Mouse (Mus musculus): ENCODE data around the gene Il34. TPM values are rescaled to one million over a fixed set of nuclear protein-coding genes. Genes with fewer than 3 reads are reported as not detected.

The Il34 gene
- polyA plus RNA-seq, 1 experiment from 2014 or later: 2.4 TPM

DNA sequence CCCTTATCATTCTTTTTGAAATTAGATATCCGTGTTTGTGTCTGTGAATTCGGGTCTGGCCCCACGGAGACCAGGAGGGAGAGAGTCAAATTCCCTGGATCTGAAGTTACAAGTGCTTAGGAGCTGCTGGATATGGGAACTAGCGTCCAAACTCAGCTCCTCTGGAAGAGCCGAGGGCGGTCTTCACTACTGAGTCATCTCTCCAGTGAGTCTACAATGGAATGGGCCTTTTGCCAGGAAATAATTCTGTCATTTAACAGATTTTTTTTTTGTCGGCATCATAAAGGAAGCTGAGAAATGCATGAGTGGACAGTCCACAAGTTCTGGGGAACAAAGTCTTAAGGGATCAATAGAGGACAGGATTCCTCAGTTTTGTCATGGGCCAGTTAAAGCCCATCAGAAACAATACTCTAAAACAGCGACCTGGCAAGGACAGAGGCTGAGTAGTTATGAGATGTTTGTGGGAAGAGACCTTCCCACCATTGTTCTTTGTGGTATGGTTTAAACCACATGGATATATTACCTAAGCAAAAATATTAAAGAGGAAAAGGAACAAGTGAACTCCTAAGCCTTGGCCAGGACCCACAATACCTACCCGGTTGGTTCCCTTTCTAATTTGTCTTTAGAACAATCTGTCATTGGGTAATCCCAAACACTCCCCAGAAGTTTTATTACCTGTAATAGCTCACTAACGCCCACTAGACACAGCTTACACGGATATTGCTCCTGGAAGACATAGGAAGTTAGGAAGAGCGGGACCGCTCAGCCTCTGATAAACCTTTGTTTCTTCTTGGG lies 25.6 kb downstream of the Il34 start:
- ATAC-seq (ENCODE audit: insufficient read depth) (no peak), DNase-seq (peak; percentile 49)
- no peak for TF ChIP-seq CTCF (IDR thresholded peaks at IDR 0.05; ENCODE audit: low read depth)
- Histone ChIP-seq H3K4me1 (ENCODE audit: insufficient read depth) (no peaks in the 10 kb centered on the region), H3K4me2 (no peak overlapping the region), H3K27me3 (ENCODE audit: insufficient read depth, low read length) (no peaks in the 10 kb centered on the region), H3K9ac (no peak overlapping the region), H3K36me3 (ENCODE audit: insufficient read depth) (no peaks in the 10 kb centered on the region), H3K4me3 (ENCODE audit: low read depth, low read length) (no peak overlapping the region), H3K9me3 (ENCODE audit: low read depth, low read length) (no peaks in the 10 kb centered on the region), H3K27ac (ENCODE audit: low read depth) (no peak overlapping the region)
- 69% methylated on average over 13 of the region's 13 CpGs for WGBS

DNA sequence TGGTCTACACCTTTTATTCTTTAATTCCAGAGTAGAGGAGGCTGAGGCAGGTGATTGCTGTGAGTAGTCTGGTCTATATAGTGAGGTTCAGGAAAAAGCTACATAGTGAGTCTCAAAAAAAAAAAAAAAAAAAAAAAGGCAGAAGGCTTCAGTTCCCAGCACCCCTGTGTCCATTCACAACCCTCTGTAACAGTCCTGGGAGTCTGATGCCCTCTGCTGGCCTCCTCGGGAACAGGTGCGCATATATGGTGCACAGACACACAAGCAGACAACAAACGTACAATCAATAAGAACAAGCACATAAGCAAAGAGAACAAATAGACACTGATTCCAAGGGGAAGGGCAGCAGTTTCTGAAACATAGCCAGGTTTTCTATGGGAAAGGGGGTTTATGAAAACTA lies 29.4 kb downstream of the Il34 start:
- Histone ChIP-seq H3K4me1 (ENCODE audit: insufficient read depth) (no peaks in the 10 kb centered on the region), H3K27ac (ENCODE audit: low read depth) (no peak overlapping the region), H3K36me3 (ENCODE audit: insufficient read depth) (no peaks in the 10 kb centered on the region), H3K4me3 (ENCODE audit: low read depth, low read length) (no peak overlapping the region), H3K9ac (no peak overlapping the region), H3K9me3 (ENCODE audit: low read depth, low read length) (no peaks in the 10 kb centered on the region), H3K27me3 (ENCODE audit: insufficient read depth, low read length) (no peaks in the 10 kb centered on the region), H3K4me2 (no peak overlapping the region)
- WGBS: 96% methylated on average over 3 of the region's 3 CpGs
- TF ChIP-seq CTCF (IDR thresholded peaks at IDR 0.05; ENCODE audit: low read depth): peak; percentile 24
- ATAC-seq (ENCODE audit: insufficient read depth) (no peak), DNase-seq (no peak)

DNA sequence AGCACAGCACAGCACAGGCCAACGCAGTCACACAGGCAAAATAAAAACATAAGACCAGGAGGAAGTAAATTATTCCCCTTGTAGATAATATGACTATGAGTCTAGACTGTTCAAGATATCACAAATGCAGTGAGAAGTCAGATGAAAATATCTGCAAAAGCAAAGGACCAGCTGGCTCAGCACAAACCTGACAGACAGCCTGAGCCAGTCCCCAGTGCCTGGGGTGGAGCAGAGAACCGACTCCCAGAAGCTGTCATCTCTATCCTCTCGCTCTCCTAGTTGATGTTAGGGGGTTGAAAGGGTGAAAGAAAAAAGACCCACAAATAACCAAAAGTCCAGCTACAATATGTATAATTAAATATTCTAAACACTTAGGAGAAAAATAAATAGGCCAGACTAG lies 30.0 kb downstream of the Il34 start:
- DNase-seq: peak; percentile 39
- TF ChIP-seq CTCF (IDR thresholded peaks at IDR 0.05; ENCODE audit: low read depth): no peak

DNA sequence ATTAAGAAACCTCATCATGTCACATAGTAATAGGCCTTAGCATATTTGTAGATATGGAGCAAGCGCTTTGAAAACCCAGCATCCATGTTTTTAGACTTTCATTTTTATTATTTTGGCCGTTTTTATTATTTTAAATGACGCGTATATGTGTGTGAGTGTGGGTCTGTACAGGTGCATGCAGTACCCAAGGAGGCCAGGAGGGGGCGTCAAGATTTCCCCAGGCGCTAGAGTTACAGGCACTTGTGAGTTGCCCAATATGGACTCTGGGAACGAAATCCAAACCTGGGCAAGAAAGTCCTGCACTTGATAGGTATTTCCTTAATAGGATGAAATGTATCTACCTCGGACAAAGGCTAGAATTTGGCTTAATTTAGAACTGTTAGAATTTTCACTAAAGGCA lies 30.4 kb downstream of the Il34 start:
- no peaks in the 10 kb centered on the region for H3K36me3 ChIP-seq (ENCODE audit: insufficient read depth)
- H3K27me3 ChIP-seq (ENCODE audit: insufficient read depth, low read length): no peaks in the 10 kb centered on the region
- H3K4me3 ChIP-seq (ENCODE audit: low read depth, low read length): no peak overlapping the region
- H3K27ac ChIP-seq (ENCODE audit: low read depth): no peak overlapping the region
- H3K4me1 ChIP-seq (ENCODE audit: insufficient read depth): no peaks in the 10 kb centered on the region
- WGBS: 71% methylated on average over 8 of the region's 8 CpGs
- H3K4me2 ChIP-seq: no peak overlapping the region
- no peak overlapping the region for H3K9ac ChIP-seq
- DNase-seq (no peak), ATAC-seq (ENCODE audit: insufficient read depth) (no peak)
- TF ChIP-seq CTCF (IDR thresholded peaks at IDR 0.05; ENCODE audit: low read depth): peak; percentile 62
- no peaks in the 10 kb centered on the region for H3K9me3 ChIP-seq (ENCODE audit: low read depth, low read length)

More for the DNA sequence above, 30.0 kb downstream of the Il34 start:
- no peaks in the 10 kb centered on the region for H3K36me3 ChIP-seq (ENCODE audit: insufficient read depth)
- 65% methylated on average over 3 of the region's 3 CpGs for WGBS
- H3K27ac ChIP-seq (ENCODE audit: low read depth): no peak overlapping the region
- H3K4me2 ChIP-seq: no peak overlapping the region
- no peaks in the 10 kb centered on the region for H3K4me1 ChIP-seq (ENCODE audit: insufficient read depth)
- no peak overlapping the region for H3K4me3 ChIP-seq (ENCODE audit: low read depth, low read length)
- no peak overlapping the region for H3K9ac ChIP-seq
- no peaks in the 10 kb centered on the region for H3K9me3 ChIP-seq (ENCODE audit: low read depth, low read length)
- H3K27me3 ChIP-seq (ENCODE audit: insufficient read depth, low read length): no peaks in the 10 kb centered on the region
- ATAC-seq (ENCODE audit: insufficient read depth): no peak

DNA sequence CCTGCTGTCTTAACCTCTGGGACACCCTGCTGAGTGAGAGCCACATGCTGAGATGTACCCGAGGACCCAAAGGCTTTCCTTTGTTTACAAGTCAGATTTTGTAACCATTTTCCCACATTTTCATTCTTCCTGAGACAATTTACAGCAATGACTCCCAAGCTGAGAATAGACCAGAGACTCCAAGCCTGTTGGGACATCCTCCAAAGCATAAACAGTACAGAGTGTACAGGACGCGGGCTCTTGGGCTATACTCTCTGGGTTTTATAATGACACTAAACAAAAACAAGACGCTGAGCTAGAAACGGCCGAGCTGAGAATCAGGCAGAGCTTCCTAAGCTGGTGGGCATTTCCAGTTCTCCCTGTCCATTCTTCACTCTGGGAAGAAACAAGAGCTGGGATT lies 31.0 kb downstream of the Il34 start:
- H3K4me1 ChIP-seq (ENCODE audit: insufficient read depth): no peaks in the 10 kb centered on the region
- no peak overlapping the region for H3K9ac ChIP-seq
- H3K36me3 ChIP-seq (ENCODE audit: insufficient read depth): no peaks in the 10 kb centered on the region
- H3K4me2 ChIP-seq: no peak overlapping the region
- ATAC-seq (ENCODE audit: insufficient read depth) (no peak), DNase-seq (no peak)
- no peak overlapping the region for H3K4me3 ChIP-seq (ENCODE audit: low read depth, low read length)
- H3K27me3 ChIP-seq (ENCODE audit: insufficient read depth, low read length): no peaks in the 10 kb centered on the region
- H3K9me3 ChIP-seq (ENCODE audit: low read depth, low read length): no peaks in the 10 kb centered on the region
- no peak for TF ChIP-seq CTCF (IDR thresholded peaks at IDR 0.05; ENCODE audit: low read depth)
- H3K27ac ChIP-seq (ENCODE audit: low read depth): no peak overlapping the region
- WGBS: 80% methylated on average over 6 of the region's 6 CpGs

DNA sequence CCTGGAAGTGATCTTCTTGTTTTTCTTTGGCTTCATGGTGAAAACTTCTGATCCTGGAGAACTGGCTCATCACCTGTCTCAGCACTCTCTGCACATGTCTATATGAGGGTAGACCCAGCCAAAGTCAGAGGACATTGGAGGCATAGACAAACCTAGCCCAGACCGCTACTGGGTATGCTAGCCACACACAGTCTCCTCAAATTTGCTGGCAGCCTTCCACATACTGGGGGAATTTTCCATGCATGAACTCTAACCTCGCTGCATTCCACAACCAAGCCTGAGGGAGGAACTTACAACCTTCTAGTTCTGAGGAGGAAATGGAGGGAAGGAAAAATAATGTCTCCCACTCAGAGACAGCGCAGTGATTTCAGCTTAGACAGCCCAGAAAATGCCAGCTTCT lies 31.7 kb downstream of the Il34 start:
- ATAC-seq (ENCODE audit: insufficient read depth) (no peak), DNase-seq (peak; percentile 72)
- no peak overlapping the region for H3K4me3 ChIP-seq (ENCODE audit: low read depth, low read length)
- no peaks in the 10 kb centered on the region for H3K27me3 ChIP-seq (ENCODE audit: insufficient read depth, low read length)
- H3K9me3 ChIP-seq (ENCODE audit: low read depth, low read length): no peaks in the 10 kb centered on the region
- TF ChIP-seq CTCF (IDR thresholded peaks at IDR 0.05; ENCODE audit: low read depth): no peak
- WGBS: 60% methylated on average over 3 of the region's 3 CpGs
- no peaks in the 10 kb centered on the region for H3K36me3 ChIP-seq (ENCODE audit: insufficient read depth)
- H3K4me1 ChIP-seq (ENCODE audit: insufficient read depth): no peaks in the 10 kb centered on the region
- no peak overlapping the region for H3K27ac ChIP-seq (ENCODE audit: low read depth)
- H3K4me2 ChIP-seq: no peak overlapping the region
- no peak overlapping the region for H3K9ac ChIP-seq

DNA sequence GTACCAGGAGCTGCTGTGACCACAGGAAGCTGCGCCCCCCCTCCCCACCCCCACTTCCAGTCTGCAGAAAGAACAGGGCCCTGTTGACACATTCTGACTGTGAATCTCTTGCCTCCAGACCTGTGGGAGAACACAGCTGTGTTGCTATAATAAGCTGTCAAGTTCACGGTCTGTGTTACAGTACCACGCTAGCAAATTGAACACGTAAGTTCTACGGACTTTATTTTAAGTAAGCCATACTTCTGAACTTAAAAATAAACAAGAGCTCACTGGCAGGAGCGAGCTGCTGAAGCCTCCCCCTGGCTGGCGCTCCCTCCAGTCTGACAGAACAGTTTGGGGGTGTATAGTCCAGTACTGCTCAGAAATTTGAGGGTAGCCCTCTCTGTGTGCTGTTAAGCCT lies 33.3 kb downstream of the Il34 start:
- Histone ChIP-seq H3K9ac (no peak overlapping the region), H3K36me3 (ENCODE audit: insufficient read depth) (no peaks in the 10 kb centered on the region), H3K4me3 (ENCODE audit: low read depth, low read length) (no peak overlapping the region), H3K27ac (ENCODE audit: low read depth) (no peak overlapping the region), H3K27me3 (ENCODE audit: insufficient read depth, low read length) (no peaks in the 10 kb centered on the region), H3K9me3 (ENCODE audit: low read depth, low read length) (no peaks in the 10 kb centered on the region), H3K4me1 (ENCODE audit: insufficient read depth) (no peaks in the 10 kb centered on the region), H3K4me2 (no peak overlapping the region)
- no peak for DNase-seq
- 38% methylated on average over 7 of the region's 7 CpGs for WGBS
- TF ChIP-seq CTCF (IDR thresholded peaks at IDR 0.05; ENCODE audit: low read depth): no peak
- ATAC-seq (ENCODE audit: insufficient read depth): no peak
